Mouse (Mus musculus) lung, adult 2 months (tissue): ENCODE results near the gene Spaca4.

Experiments
- CTCF ChIP-seq: fragments of 200-500 bp; IDR thresholded peaks from 2 replicates; pipeline ENCODE4 v1.5.1; 2011; ENCODE audit warnings: mild to moderate bottlenecking, low read length, control low read depth; ENCODE audit not compliant: insufficient read depth
- POLR2A ChIP-seq: fragments of 200-500 bp; IDR thresholded peaks from 2 replicates; pipeline ENCODE4 v1.6.1; 2011; ENCODE audit warnings: low read depth, mild to moderate bottlenecking, control low read depth, low read length, borderline replicate concordance; ENCODE audit errors: extremely low read depth

DNA sequence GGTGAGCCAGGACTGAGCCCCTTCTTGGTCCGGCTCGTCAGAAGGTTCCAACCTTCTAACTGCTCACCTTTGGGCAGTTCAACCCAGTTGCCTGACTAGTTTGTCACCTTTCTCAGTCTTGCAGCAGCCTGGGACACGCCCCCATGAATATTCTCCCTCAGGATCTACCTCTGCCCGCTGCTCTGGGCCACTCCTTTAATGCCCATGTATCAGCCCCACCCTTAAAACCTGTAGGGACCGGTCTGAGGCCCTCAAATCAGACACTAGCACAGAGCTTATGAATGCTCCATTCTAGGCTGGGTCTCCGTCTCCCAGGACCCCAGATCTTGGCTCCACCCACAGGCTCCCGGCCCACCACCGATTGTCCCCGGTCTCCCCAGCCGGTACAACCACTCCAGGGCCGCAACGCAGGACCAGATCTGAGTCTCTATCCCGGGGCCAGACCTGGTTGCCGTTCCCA, 11.0 kb downstream of the Spaca4 start:
- TF ChIP-seq POLR2A (peak; percentile 34; the same call in 1 of the 2 replicates), CTCF (no peak)
